Mouse (Mus musculus) lung, postnatal 36 days (tissue): ENCODE data around the gene Hist1h3a.
A peak's percentile ranks its signal among the peaks of the same experiment; 100 is the strongest.

Experiments used
- DNase-seq: peaks from one replicate; pipeline ENCODE4 v3.0.0; 2022; ENCODE audit warnings: mixed read lengths

Gene Hist1h3a

DNA sequence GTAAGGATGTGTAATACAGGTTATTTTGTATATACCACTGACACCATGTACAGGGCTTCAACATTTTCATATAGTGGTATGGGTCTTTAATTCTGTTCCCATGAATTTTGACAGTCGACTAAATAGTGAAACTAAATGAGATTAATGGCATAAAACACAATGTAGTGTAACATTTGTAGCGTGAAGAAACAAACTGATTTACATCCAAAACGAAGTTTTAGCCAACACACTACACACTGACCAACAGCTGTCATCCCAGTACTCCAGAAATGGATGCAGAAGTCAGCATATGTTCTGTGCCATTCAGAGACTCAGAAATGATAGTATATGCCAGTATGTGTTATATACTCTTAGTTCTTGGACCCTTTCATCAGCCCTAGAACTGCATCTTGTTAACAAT is 4.3 kb downstream of the Hist1h3a start:
- DNase-seq: no peak

DNA sequence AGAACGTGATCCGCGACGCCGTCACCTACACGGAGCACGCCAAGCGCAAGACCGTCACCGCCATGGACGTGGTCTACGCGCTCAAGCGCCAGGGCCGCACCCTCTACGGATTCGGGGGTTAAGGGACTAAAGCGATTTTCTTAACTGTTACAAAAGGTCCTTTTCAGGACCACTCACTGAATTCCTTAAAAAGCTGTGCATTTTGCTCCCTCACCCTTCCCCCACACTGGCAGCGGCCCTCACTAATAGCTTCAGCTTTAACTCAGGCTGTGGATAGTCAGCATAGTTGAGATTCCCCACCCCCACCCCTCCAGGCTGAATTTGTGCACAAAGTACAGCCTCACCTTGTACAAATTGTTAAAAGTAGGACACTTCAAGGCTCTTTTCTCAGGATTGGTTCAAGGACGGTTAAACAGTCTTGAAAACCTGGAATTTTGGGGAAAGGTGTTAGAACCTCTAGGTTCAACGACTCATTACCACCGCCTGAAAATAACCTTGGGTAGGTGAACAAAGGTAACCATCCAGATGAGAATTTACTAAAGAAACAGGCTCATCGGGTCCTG is 4.9 kb downstream of the Hist1h3a start:
- no peak for DNase-seq

DNA sequence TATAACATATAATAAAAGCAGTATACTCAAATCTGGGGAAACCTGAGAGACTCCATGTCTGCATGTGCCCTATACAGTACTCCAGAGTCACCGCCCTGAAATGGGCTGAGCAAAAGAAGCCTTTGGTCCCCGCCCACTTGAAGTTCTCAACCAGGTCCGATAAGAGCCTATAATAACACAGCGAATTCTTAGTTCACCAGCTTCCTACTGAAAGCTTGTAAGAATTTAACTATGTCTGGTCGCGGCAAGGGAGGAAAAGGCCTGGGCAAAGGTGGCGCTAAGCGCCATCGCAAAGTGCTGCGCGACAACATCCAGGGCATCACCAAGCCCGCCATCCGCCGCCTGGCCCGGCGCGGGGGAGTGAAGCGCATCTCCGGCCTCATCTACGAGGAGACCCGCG is 5.4 kb downstream of the Hist1h3a start, which contains the start of gene Hist1h4b:
Hist1h4b (plus strand) TSS at position 224 of the 400 bp plus-strand sequence.
- peak; percentile 98 for DNase-seq

DNA sequence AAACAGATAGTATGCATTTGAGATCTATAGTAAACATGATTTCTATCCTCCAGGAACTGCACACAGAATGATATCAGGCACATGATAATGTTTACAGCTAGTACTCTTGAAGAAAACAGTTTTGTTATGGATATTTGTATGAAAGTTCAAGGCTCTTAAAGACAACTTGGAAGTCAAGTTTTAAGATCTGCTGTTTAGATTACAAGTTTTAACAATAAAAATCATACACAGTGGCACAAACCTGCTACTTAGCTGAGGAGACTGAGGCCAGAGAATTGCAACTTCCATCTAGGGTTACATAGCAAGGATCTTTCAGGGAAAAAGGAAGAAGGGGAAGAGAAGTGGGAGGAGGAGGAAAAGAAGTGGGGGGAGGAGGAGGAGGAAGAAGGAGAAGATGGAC is 7.2 kb downstream of the Hist1h3a start:
- DNase-seq: no peak

DNA sequence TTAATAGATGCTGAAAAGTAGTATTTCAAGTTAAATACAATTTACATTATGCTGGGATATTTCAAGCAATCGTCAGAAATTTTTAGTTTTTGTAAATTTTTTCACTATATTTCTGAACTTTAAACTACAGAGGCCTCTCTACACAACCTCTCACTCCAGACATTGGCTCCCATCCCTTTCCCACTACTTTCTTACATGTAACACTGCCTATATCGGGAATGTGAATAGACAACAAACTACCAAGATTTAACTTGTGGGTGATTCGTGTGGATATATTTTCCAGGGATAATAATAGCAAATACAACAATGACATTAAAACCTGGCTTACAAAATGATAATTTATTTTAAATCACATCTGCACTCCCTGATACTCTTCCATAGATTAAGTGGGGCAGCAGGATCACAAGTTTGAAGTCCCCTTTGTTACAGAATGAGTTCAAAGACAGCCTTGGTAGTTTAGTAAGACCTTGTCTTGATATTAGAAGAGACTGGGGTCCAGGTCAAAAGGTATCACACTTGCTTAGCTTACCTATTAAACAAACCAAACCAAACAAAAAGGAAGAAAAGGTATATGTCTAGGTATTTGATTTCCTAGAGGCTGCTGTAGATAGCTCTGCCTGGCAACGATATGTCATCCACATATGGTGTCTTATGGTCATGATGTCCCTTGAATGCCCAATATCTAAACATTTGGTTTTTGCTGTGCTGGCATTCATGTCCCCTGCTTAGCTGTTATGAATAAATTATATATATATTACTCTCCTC is 8.7 kb downstream of the Hist1h3a start:
- no peak for DNase-seq

DNA sequence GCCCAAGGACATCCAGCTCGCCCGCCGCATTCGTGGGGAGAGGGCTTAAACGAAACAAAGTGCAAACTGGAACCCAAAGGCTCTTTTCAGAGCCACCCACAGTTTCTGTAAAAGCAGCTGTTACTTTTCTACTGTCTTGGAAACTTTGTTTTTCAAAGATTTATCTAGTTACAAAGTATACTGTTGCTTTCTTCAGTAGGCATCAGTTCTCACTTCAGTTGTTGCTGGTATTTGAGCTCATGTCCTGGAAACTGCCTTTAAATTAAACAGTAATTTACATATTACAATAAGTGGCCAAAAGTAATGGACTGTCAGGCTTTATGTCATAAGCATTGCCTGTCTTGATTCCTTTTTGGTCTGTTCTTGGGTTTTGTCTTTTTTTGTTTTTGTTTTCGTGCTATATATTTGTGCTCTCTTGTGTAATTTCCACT is 9.4 kb downstream of the Hist1h3a start:
- DNase-seq: no peak

DNA sequence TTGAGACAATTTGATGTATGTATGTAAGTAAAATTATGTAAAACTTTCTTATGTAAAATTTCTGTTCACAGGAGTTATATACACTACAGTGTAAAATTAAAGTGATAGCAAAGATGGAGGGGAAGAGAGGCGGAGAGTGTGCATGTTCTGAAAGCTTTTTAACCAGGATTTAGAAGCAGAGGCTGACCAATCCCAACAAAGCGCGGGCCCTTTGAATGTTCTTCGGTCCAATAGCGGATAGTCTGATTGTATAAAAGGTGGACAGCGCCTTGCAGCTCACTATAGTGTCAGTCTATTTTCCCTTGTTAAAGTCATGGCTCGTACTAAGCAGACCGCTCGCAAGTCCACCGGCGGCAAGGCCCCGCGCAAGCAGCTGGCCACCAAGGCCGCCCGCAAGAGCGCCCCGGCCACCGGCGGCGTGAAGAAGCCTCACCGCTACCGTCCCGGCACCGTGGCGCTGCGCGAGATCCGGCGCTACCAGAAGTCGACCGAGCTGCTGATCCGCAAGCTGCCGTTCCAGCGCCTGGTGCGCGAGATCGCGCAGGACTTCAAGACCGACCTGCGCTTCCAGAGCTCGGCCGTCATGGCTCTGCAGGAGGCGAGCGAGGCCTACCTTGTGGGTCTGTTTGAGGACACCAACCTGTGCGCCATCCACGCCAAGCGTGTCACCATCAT is 10.0 kb downstream of the Hist1h3a start, which contains the start of gene Hist1h3b:
Hist1h3b (plus strand) TSS at position 201 of the 675 bp plus-strand sequence.
- peak; percentile 94 for DNase-seq

DNA sequence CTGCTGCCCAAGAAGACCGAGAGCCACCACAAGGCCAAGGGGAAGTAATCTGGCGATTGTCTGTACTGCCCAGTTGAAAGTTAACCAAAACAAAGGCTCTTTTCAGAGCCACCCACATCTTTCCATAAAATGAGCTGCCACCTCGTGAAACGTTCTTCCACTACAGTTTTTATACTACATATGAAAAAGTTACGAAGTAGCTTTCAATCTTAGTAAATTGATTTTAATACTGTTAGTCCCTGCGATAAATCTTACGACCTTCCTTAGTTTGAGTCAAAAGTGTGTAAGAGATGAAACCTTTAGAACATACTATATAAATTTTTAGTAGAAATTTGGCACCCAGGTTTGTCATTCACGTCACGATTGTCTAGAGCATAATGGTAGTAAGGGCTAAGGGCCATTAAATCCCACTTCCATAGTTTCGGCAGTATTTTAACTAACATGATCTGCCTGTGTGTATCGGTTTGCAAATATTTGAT is 10.7 kb downstream of the Hist1h3a start:
- no peak for DNase-seq

DNA sequence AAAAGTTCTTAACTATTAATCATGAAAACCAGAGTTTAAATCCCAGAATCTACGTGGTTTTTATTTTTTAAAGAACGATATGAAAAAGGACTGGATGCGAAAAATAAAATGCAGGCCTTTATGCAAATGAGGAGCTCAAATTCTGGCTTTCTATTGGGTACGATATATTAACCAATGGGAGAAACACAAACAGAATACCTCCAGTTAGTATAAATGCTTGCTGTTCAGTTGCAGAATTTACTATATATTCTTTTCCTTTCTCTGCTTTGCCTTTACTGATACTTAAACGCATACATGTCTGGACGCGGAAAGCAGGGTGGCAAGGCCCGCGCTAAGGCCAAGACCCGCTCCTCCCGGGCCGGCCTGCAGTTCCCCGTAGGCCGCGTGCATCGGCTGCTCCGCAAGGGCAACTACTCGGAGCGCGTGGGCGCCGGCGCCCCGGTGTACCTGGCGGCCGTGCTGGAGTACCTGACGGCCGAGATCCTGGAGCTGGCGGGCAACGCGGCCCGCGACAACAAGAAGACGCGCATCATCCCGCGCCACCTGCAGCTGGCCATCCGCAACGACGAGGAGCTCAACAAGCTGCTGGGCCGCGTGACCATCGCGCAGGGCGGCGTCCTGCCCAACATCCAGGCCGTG is 11.2 kb downstream of the Hist1h3a start, which contains the start of gene Hist1h2ab:
Hist1h2ab (plus strand) TSS at position 288 of the 639 bp plus-strand sequence.
- peak; percentile 59 for DNase-seq

DNA sequence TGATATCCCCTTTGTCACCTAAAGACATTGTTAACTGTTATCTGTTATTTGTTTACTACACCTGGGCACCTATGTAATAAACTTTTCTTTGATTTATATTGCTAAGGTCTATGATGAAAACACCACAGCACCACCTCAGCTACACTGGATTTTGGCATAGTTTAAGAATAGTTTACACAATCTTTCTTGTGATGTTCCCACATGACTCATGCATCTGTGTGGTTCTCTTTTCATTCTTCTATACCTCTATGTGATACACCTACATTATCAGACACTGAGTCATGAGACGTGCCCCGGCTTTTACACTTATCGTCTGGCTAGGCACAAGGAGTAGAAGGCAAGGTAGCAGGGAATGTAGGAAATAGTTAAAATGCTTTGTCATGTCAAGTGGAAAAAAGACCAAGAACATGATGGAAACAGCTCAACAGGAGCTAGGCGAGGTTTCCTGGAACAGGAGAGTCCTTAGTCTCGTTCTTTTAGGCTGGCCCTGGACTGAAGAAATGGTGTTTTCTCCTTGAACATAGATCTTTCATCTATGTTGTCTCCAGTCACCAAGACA is 12.5 kb downstream of the Hist1h3a start:
- no peak for DNase-seq

DNA sequence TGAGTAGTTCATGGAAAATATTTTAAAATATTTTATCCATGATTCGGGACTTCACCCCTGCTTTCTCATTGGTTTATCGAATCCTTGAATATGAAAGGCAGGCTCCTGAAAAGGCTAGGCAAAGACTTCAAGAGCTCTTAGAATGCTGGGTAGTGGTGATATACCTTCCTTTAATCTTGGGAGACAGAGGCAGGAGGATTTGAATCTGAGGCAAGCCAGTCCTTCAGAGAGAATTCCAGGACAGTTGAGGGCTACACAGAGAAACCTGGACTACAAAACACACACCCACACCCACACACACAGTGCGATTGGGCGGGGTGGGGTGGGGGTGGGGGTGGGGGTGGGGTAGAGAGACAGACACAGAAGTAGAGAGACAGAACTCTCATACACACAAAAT is 14.3 kb downstream of the Hist1h3a start:
- DNase-seq: no peak

DNA sequence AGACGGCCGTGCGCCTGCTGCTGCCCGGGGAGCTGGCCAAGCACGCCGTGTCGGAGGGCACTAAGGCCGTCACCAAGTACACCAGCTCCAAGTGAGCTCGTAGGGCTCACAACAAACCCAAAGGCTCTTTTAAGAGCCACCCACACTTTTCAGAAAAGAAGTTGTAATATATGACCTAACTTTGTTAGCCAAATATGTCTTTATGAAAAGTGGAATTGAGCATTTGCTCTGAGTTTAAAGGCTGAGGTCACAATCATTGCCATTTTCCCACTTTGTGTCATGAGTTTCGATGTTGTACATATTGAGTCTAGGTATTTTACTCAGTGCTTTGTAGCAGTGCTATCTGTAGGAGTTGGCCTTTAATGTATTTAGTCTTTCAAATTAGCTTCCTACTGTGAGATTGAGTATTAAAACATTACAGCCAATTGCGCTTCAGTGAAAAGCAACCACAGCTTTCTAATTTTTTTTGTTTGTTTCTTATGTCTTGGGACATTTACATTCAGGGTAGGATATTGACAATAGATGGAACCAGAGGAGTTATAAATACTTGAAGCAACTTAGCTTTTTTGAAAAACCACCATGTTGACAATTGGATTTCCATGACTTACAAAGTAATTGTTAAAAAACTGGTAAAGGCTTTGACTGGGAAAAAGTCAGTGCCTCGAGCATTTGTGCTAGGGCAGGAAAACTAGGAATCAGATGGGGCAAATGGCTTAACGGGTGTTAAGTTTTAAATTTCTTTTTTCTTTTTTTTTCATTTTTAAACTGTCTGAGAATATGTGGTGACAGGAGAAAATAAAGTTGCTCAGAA is 14.9 kb downstream of the Hist1h3a start:
- DNase-seq: no peak

DNA sequence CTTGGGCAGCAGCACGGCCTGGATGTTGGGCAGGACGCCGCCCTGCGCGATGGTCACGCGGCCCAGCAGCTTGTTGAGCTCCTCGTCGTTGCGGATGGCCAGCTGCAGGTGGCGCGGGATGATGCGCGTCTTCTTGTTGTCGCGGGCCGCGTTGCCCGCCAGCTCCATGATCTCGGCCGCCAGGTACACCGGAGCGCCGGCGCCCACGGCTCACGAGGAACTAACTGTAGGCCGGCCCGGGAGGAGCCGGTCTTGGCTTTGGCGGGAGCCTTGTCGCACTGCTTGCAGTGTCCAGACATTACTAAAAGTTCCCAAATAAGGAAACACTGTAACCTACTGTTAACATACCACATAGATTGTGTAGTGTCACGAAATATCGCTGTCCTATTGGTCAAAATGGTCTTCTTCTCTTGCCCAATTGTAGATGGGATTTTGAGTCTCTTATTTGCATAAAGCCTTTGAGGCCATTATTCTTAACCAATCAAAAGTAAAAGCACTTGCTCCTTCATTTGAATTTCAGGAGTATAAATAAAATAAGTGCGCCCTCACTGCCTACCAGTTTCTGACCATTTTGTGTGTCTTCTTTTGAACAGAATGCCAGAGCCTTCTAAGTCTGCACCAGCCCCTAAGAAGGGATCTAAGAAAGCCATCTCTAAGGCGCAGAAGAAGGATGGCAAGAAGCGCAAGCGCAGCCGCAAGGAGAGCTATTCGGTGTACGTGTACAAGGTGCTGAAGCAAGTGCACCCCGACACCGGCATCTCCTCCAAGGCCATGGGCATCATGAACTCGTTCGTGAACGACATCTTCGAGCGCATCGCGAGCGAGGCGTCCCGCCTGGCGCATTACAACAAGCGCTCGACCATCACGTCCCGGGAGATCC is 15.7 kb downstream of the Hist1h3a start, which contains the start of gene Hist1h2bb:
Hist1h2bb (plus strand) TSS at position 534 of the 880 bp plus-strand sequence.
- peak; percentile 88 for DNase-seq

DNA sequence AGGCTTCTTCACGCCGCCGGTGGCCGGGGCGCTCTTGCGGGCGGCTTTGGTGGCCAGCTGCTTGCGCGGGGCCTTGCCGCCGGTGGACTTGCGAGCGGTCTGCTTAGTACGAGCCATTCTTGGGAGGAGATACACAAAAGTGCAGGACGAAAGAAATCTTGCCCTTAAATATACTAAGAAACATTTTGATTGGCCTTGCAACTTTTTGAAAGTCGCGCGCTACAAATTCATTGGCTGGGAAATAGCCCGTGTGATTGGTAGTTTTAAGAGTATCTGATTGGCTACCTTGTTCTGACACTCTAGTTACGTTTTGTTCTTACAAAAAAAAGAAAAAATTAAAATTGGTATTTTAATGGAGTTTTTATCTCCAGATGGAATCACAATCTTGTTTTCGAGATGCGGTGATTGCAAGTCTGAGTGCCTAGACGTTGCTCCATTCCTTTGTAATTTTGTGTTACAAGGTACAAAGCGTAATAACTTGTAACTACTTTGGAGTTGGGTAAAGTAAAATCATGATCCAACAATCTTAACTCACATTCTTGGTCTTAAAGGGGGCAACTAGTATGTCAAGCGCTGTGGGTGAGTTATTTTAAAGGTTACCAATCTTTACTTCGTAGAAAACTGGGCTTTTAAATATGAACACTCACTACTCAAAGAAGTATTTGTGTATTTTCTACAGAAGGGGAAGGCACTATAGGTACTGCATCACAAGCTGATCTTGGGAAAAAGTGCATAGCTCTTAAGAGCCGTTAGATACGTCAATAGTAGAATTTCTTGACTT is 16.6 kb downstream of the Hist1h3a start, which contains the start of gene Hist1h3c:
Hist1h3c (minus strand) TSS at position 222 of the 781 bp plus-strand sequence.
- peak; percentile 94 for DNase-seq

DNA sequence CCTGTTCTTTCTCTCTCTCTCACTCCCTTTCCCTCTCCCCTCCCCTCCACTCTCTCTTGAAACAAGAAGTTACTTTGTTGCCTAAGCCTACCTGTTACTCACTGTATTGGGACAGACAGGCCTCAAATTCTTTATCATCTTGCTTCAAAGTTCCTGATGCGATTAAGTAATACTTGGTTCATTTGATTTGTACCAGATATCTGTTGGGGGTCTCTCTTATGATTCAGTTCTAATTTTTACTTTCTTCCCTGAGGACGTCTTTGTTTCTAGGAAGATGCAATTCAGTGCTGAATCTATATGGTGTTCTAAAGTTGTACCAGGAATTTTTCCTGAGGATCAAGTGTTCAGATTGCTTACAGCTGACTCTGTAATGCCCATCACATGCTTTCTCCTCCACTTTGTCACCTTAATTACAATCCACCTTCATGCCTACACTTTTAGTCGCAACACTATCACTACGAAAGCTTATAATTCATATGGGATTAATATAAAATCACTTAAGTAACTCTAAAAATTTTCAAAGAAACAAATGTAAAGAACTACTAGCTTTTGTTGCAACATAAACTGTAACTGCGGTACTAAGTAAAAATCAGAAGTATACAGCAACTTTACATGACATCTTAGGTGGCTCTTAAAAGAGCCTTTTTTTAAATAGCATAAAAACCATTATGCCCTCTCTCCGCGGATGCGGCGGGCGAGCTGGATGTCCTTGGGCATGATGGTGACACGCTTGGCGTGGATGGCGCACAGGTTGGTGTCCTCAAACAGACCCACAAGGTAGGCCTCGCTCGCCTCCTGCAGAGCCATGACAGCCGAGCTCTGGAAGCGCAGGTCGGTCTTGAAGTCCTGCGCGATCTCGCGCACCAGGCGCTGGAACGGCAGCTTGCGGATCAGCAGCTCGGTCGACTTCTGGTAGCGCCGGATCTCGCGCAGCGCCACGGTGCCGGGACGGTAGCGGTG is 17.5 kb downstream of the Hist1h3a start:
- no peak for DNase-seq

DNA sequence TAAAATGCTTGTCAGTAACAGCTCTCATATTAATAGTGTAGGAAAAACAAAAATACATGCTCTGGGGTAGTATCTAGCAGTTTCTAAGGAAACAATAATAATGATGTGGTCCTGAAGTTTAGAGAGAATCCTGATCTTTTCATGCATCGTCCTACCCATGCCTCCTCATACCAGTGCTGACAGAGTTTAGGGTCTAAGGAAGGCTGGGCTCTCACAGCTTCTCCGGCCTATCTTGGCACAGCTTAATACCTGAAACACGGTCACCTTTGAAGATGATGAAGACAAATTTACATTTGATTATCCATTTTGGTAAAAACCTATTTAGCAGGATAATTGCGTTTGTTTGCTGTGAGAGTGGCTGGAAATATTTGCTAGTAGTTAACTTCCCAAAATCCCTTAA is 18.2 kb downstream of the Hist1h3a start:
- DNase-seq: no peak

DNA sequence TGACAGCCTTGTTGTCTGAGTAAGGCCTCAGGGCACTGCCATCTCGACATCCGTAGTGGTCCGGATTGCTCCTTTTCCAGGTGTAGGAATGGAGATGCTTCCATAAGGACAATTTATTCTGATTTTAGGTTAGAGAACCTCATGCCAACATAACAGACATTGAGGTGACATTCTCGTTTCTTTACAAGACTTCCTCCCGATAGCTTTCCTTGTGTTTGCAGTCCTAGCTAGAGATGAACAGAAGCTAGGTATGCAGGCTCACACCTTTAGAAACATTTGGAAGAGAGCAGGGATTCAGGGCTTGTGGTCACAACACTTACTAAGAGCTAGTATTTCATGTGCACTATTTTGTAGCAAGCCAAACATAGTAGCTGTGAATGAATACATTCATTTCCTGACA is 19.0 kb downstream of the Hist1h3a start:
- DNase-seq: no peak

DNA sequence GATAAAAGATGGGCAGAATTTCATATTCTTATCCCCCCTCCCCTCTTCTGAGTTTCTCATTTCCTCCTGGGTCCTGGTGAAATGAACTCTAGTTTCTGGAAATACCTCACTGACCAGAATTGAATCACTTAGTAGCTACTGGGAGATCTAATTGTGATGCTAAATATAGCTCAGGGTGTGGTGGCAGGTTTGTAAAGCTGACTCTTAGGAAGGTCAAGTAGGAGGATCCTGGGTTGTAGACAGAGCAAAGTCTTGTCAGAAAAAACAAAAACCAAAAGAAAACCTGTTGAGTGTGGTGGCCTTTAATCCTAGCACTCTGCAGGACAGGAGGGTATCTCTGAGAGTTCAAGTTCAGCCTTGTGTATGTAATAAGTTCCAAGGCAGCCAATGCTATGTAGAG is 20.2 kb downstream of the Hist1h3a start:
- DNase-seq: no peak

DNA sequence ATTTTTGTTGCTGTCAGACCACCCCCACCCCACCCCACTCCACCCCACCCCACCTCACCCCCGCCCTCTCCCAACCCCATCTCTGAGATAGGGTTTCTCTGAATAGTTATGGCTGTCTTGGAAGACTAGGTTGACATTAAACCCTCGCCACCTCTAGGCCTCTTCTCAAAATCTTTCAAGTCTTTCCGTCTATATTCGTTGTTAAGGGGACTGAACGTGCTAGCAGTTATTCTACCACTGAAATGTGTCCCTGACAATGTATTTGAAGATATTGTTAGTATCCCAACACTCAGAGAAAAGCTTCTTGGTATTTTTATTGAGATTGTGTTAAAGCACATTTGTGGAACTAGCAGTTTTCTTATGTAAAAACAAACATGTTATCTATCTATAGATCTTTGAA is 21.3 kb downstream of the Hist1h3a start:
- no peak for DNase-seq
